Mouse (Mus musculus): ENCODE results near the gene Pptc7. TPM values are rescaled to one million over a fixed set of nuclear protein-coding genes. Genes with fewer than 3 reads are reported as not detected.

Pptc7 gene
- total RNA-seq, 2 experiments from 2014 or later: 39.8 to 41.1 TPM

DNA sequence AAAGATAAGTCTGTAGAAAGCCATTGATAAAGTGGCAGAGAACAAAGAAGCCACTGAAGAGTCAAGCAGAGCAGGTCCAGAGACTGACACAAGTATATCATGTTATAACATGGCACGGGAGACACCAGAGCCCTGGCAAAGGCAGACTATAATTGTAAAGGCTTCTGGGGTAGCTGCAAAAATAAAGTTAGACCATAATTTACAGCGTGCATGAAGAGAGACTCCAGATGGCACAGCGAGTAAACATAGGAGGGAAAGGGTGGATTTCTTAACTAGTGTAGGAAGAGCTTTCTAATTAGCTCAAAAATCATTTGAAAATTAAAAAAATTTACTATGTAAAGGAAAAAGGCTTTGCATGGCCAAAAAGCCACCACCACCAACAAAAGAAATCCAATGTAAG, 43.1 kb downstream of the Pptc7 start:
- Histone ChIP-seq H3K4me3 (no peak overlapping the region), H3K27ac (peak overlapping the region; percentile 36)
- TF ChIP-seq CTCF (conservative IDR thresholded peaks at IDR 0.05): no peak
- DNase-seq (ENCODE audit: low spot score in 2 of 2): no peak

DNA sequence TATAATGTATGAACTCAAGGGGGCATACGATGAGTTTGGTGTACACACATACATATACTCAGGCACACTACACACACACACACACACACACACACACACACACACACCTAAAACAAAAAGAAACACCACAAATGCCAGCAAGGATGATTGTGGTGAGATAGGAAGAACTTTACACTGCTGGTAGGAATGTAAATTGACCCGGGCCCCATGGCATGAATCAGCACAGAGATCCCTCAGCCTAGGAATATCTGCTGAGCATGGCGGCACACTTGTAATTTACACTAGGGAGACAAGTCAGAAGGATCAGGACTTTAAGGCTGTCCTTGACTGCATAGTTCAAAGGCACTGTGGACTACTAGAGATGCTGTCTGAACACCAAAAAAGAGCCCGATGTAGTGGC, 46.1 kb downstream of the Pptc7 start:
- Histone ChIP-seq H3K27ac (no peak overlapping the region), H3K4me3 (no peak overlapping the region)
- DNase-seq (ENCODE audit: low spot score in 2 of 2): no peak
- no peak for TF ChIP-seq CTCF (conservative IDR thresholded peaks at IDR 0.05)

DNA sequence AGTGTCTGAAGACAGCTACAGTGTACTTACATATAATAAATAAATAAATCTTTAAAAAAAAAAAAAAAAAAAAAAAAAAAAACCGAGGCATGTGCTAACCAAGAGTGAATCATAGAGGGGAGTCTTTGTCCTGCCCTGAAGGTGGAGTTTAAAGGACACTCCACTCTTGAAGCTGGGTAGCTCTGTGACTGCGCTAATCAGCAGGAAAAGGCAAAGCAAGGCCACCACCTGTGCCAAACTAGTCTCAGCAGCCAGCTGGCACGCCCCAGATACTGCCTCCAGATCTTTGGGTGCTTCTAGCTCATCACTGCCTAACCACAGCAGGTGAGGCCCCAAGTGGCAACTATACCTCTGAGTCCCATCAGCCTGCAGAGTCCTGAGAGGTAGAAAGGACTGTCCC, 50.5 kb downstream of the Pptc7 start:
- H3K4me3 ChIP-seq: no peak overlapping the region
- no peak for DNase-seq (ENCODE audit: low spot score in 2 of 2)
- H3K27ac ChIP-seq: no peak overlapping the region
- no peak for TF ChIP-seq CTCF (conservative IDR thresholded peaks at IDR 0.05)

DNA sequence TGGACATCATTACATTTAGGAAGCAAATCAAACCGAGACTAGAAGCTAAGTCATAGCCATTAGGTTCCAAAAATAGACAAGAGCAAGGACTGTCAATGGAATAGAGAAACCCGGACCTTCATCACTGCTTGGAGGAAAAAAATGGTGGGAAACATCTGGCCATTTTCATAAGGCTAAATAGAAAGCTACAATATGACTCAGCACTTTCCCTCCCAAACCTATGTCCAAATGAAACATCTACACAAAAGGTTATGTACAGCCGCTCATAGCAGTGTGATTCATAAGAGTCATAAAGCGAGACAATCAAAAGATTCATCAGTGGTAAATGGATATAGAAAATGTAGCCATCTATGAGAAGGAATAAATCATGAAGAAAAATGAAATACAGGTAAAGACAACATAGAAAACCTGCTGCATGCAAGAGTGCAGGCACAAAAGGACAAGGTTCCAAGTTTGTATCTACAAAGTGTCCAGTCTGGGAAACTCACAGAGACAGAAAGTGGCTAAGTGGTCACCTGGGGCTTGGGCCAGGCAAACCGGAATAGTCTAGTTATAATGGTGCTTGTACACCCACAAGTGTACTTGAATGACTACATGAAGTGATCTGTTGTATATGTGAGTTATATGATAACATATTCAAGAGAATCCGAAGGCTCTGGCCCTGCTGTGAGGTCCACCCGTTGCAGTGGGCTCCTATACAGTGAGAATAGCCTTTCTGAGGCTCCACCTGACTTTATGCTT, 52.6 kb downstream of the Pptc7 start:
- Histone ChIP-seq H3K4me3 (no peak overlapping the region), H3K27ac (no peak overlapping the region)
- DNase-seq (ENCODE audit: low spot score in 2 of 2): no peak
- TF ChIP-seq CTCF (conservative IDR thresholded peaks at IDR 0.05): no peak

DNA sequence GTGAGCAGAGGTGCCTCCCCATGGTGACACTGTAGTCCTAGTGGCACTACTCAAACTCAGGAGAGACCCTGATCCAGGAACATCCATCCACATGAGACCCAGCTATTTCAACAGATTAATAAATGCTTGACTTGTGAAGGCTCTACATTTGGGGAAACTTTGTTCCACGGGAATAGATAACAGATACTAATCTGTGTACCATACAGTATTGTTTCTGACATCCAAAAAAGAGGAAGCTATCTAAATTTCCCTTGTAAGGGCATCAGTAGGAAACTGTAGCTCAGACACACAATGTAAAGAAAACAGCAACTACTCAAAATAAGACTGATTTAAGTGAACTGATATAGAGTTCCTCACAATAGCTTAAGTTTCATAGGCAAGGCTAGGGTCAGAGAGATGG, 58.7 kb downstream of the Pptc7 start:
- H3K4me3 ChIP-seq: no peak overlapping the region
- no peak overlapping the region for H3K27ac ChIP-seq
- TF ChIP-seq CTCF (conservative IDR thresholded peaks at IDR 0.05): no peak
- no peak for DNase-seq (ENCODE audit: low spot score in 2 of 2)

DNA sequence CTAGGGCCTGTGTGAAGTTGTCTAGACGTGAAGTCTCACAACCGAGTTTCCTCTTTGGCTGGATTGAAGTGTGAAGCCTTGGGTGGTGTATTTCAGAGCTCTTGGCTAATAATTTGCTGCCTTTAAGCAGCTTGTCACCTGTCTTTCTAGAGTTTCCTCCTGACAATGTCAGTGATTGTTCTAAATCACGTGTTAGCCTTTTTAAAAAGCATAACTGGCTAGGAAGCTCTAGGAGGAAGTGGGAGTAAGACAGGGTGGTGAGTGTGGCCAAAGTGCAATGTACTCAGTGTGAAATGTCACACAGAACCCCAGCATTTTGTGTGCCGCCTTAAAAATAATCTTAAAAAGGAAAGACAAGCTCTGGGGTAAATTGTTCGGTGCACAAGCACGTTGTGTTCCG, 59.6 kb downstream of the Pptc7 start:
- no peak overlapping the region for H3K27ac ChIP-seq
- no peak for TF ChIP-seq CTCF (conservative IDR thresholded peaks at IDR 0.05)
- H3K4me3 ChIP-seq: no peak overlapping the region
- no peak for DNase-seq (ENCODE audit: low spot score in 2 of 2)

DNA sequence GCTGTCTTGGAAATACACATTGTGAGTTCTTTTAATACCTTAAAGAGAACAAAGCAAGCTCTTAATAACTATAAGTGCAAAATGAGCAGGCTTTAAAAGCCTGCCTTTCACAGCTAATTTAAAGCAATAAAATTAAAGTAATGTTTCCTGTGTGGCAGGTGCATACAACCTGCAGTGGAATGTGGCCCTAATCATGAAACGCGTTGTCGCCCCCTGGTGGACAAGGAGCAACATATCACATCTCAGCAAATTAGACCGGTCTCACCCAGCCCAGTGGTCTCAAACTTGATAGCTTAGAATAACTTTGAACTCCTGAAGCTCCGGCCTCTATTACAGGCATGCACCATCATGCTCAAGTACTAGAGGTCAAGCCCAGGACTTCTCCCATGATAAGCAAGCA, 60.1 kb downstream of the Pptc7 start:
- Histone ChIP-seq H3K27ac (no peak overlapping the region), H3K4me3 (no peak overlapping the region)
- DNase-seq (ENCODE audit: low spot score in 2 of 2): peak; percentile 58 to 82
- peak; percentile 93 for TF ChIP-seq CTCF (conservative IDR thresholded peaks at IDR 0.05)

DNA sequence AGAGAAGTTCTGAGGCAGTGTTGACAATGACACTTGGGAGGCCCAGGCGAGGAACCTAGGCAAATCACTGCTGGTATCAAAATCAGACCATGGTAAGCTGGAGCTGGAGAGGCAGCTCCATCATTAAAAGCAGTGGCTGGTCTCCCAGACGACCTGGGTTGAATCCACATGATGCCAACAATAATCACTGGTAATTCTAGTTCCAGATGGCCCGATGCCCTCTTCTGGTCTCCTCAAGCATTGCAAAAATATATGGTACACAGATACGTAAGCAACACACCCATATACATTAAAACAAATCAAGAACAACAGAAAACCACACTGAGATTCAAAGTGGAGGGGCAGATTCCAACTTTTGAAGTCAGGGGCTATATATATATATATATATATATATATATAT, 61.6 kb downstream of the Pptc7 start:
- no peak overlapping the region for H3K27ac ChIP-seq
- DNase-seq (ENCODE audit: low spot score in 2 of 2): no peak
- TF ChIP-seq CTCF (conservative IDR thresholded peaks at IDR 0.05): peak; percentile 57
- H3K4me3 ChIP-seq: no peak overlapping the region

DNA sequence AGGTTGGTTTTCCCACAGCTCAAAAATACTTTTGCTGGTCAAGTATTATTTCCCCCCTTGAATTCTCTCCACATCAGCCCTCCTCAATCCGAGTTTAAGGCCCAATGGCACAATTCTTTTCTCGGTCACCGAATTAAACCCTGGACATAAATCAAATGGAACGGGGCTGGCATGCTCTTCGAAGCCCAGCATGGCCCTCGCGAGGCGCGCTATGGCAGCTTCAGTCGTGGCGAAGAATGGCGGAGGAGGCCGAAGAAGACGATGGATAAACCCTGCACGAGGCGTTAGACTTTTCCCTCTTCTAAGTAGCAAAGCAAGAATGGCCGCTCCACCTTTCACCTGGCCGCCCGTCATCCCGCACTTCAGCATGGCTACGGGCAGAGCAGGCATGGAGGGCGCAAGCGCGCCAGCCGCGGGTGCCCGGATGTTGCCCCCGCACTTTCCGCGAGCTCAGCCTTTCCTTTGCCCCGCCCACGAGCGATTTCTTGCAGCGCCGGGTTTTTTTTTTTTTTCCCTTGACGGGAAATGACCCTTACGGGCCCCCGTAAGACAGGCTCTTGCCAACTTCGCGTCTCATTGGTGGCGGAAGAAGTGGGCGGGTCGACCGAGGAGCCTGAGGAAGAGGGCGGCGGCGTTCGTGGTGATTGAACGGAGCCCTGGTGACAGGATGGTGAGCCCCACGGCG, 69.8 kb downstream of the Pptc7 start, which contains the start of the genes Rad9b and Vps29:
Gene Rad9b, minus strand, starts transcription at position 427 of the 685 bp plus-strand sequence.
Gene Vps29, plus strand, starts transcription at position 563 of the 685 bp plus-strand sequence.
- TF ChIP-seq CTCF (conservative IDR thresholded peaks at IDR 0.05): no peak
- H3K4me3 ChIP-seq: peak within 1 kb of the TSS; percentile 87
- peak within 1 kb of the TSS; percentile 94 for H3K27ac ChIP-seq
- DNase-seq (ENCODE audit: low spot score in 2 of 2): peak; percentile 96 to 99

DNA sequence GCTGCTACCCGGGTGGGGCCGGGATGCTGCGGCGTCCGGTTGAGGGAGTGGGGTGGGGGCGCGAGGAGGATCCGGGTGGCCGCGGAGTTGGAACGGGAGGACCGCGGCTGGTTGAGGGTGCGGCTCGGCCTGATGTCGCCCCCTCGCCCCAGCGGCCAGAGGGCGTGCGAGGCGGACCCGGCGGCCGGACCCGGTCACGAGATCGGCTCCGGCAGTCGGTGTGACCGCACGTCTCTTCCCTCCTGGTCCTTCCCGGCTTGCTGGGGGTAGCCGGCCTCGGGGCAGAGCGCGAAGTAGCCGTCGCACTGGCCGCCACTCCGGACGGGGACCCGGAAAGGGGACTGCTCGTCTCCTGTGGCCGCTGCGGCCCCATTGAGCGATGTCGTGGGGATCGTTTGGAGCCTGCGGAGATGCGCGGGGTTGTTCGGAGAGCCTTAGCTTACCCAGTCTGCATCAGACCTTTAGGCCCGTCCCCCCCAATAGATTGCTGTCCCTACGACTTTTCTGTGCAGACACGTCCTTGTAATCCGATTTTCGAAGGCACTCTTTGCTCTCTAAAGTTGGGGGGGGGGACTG, 70.4 kb downstream of the Pptc7 start:
- peak overlapping the region; percentile 91 for H3K27ac ChIP-seq
- no peak for DNase-seq (ENCODE audit: low spot score in 2 of 2)
- peak overlapping the region; percentile 87 for H3K4me3 ChIP-seq
- 0 out of 2 replicates have a peak, but pooled peaks have one; percentile 23 for TF ChIP-seq CTCF (conservative IDR thresholded peaks at IDR 0.05)

DNA sequence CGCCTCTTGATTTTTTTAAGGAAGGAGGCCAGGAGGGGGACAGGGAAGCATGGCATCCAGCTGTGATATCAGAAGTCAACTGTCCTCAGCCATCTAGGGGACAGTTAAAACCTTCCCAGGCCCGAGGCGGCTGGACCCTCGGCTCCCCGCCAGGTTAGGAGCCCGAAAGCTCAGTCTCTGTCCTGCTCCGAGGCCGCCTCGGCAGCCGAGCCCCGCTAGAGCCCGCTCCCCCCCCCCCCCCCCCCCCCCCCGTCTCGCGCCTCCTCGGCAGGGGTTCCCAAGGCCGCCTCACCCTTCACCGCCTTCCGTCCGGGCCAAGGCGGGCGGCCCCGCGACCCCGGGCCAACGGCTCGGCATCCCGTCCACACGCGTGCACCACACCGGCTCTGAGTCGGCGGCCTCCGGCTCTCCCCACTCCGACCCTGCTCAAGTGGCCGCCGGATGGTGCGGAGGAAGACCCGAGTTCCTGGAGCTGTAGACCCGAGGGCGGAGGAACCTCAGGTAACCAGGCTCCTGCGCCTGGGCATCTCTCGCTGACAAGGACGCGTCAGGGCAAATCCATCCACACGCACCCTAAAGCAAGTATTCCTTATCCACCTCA, 87.5 kb downstream of the Pptc7 start, which contains the start of gene Gpn3:
Gene Gpn3, plus strand, starts transcription at position 286 of the 601 bp plus-strand sequence.
- TF ChIP-seq CTCF (conservative IDR thresholded peaks at IDR 0.05): no peak
- Histone ChIP-seq H3K27ac (peak within 1 kb of the TSS; percentile 98), H3K4me3 (peak within 1 kb of the TSS; percentile 68)
- DNase-seq (ENCODE audit: low spot score in 2 of 2): no peak

DNA sequence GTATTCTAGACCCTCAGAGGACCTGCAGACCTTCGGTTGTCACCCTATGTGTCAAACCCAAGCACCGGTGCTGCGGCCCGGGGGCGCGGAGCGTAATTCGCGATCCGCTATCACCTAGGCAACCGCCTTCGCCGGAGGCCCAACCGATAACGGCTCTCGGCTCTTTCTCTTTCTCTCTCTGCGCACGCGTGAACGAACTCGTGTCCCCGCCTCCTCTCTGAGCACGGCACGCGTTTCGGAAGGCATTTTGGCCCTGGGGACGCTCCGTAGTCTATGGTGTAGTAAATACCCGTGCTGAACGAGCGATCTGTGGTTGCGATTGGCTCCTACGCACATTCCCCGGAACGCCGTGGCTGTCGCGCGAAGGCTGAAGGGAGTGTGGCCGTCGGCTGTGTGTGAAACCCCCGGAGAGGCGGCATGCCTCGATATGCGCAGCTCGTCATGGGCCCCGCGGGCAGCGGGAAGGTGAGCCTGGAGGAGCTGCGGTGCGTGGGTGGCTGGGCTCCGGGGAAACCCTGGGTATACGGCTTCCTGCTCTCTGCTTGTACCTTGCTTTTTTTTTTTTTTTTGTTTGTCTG, 88.1 kb downstream of the Pptc7 start, which contains the start of gene Fam216a:
Gene Fam216a, minus strand, starts transcription at position 173 of the 578 bp plus-strand sequence.
- H3K4me3 ChIP-seq: peak within 1 kb of the TSS; percentile 68
- peak; percentile 99 to 100 for DNase-seq (ENCODE audit: low spot score in 2 of 2)
- no peak for TF ChIP-seq CTCF (conservative IDR thresholded peaks at IDR 0.05)
- H3K27ac ChIP-seq: peak within 1 kb of the TSS; percentile 98
